Mouse (Mus musculus): ENCODE results near the gene Nsmce4a. TPM values are rescaled to one million over a fixed set of nuclear protein-coding genes. Genes with fewer than 3 reads are reported as not detected.
A peak's percentile ranks its signal among the peaks of the same experiment; 100 is the strongest.

The Nsmce4a gene
- total RNA-seq, 1 experiment, result 90.9 TPM

GRCm38 (mm10) chr7:130520812-130521422 lies 52.0 kb downstream of the Nsmce4a start:
- in situ Hi-C loops (cut with MboI; ENCODE audit: low sequenced_read_pairs in 2 of 2, unreplicated experiment in 2 of 2), result no loop called here

GRCm38 (mm10) chr7:130520049-130520425 lies 52.9 kb downstream of the Nsmce4a start, which contains the start of gene Ate1:
Gene Ate1 (minus strand): TSS chr7:130520369.
- Histone ChIP-seq H3K4me1 (ENCODE audit: control insufficient read depth in 2 of 2, insufficient read depth in 2 of 2, low read length in 2 of 2, poor library complexity in 1 of 2) (no peaks in the 10 kb centered on the region; a peak in 2 of 4 replicates), H3K36me3 (ENCODE audit: control insufficient read depth, insufficient read depth, low read length, poor library complexity, severe bottlenecking) (no peaks in the 10 kb centered on the region), H3K9ac (ENCODE audit: insufficient read depth, low read depth, low read length, poor library complexity, severe bottlenecking) (peak within 1 kb of the TSS; percentile 84), H3K9me3 (ENCODE audit: control insufficient read depth, insufficient read depth, low read depth, low read length) (no peaks in the 10 kb centered on the region), H3K4me3 (ENCODE audit: insufficient read depth in 1 of 2, low read depth in 1 of 2, low read length in 2 of 2, poor library complexity in 1 of 2, severe bottlenecking in 1 of 2) (peak within 1 kb of the TSS; percentile 84 to 100), H3K27ac (ENCODE audit: insufficient read depth, low read depth, low read length, poor library complexity, severe bottlenecking) (peak within 1 kb of the TSS; percentile 59)
- TF ChIP-seq ZNF384 (IDR thresholded peaks at IDR 0.05; ENCODE audit: low read depth, low read length) (no peak), HCFC1 (IDR thresholded peaks at IDR 0.05; ENCODE audit: borderline replicate concordance, insufficient read depth, low read length) (no peak), ZC3H11A (IDR thresholded peaks at IDR 0.05; ENCODE audit: borderline replicate concordance, low read depth, low read length) (no peak), MAFK (IDR thresholded peaks at IDR 0.05; ENCODE audit: insufficient read depth, low read depth, low read length) (no peak), CHD2 (IDR thresholded peaks at IDR 0.05; ENCODE audit: low read depth, low read length) (no peak)
- DNase-seq (ENCODE audit: low read depth, low spot score), result no peak
- in situ Hi-C loops (cut with MboI; ENCODE audit: low sequenced_read_pairs in 2 of 2, unreplicated experiment in 2 of 2), result no loop called here

More at GRCm38 (mm10) chr7:130520812-130521422, 52.0 kb downstream of the Nsmce4a start:
- no peak for DNase-seq (ENCODE audit: low read depth, low spot score)
- no peak overlapping the region for H3K27ac ChIP-seq (ENCODE audit: insufficient read depth, low read depth, low read length, poor library complexity, severe bottlenecking)
- H3K36me3 ChIP-seq (ENCODE audit: control insufficient read depth, insufficient read depth, low read length, poor library complexity, severe bottlenecking), result no peaks in the 10 kb centered on the region
- no peaks in the 10 kb centered on the region for H3K9me3 ChIP-seq (ENCODE audit: control insufficient read depth, insufficient read depth, low read depth, low read length)
- no peak overlapping the region for H3K9ac ChIP-seq (ENCODE audit: insufficient read depth, low read depth, low read length, poor library complexity, severe bottlenecking)
- H3K4me3 ChIP-seq (ENCODE audit: insufficient read depth in 1 of 2, low read depth in 1 of 2, low read length in 2 of 2, poor library complexity in 1 of 2, severe bottlenecking in 1 of 2), result no peak overlapping the region
- TF ChIP-seq ZC3H11A (IDR thresholded peaks at IDR 0.05; ENCODE audit: borderline replicate concordance, low read depth, low read length) (no peak), MAFK (IDR thresholded peaks at IDR 0.05; ENCODE audit: insufficient read depth, low read depth, low read length) (no peak), CHD2 (IDR thresholded peaks at IDR 0.05; ENCODE audit: low read depth, low read length) (no peak), ZNF384 (IDR thresholded peaks at IDR 0.05; ENCODE audit: low read depth, low read length) (no peak), HCFC1 (IDR thresholded peaks at IDR 0.05; ENCODE audit: borderline replicate concordance, insufficient read depth, low read length) (no peak)
- no peaks in the 10 kb centered on the region; a peak in 2 of 4 replicates for H3K4me1 ChIP-seq (ENCODE audit: control insufficient read depth in 2 of 2, insufficient read depth in 2 of 2, low read length in 2 of 2, poor library complexity in 1 of 2)

GRCm38 (mm10) chr7:130519096-130520048 lies 53.5 kb downstream of the Nsmce4a start:
- Histone ChIP-seq H3K27ac (ENCODE audit: insufficient read depth, low read depth, low read length, poor library complexity, severe bottlenecking) (peak overlapping the region; percentile 59), H3K4me3 (ENCODE audit: insufficient read depth in 1 of 2, low read depth in 1 of 2, low read length in 2 of 2, poor library complexity in 1 of 2, severe bottlenecking in 1 of 2) (peak overlapping the region; percentile 84 to 100), H3K36me3 (ENCODE audit: control insufficient read depth, insufficient read depth, low read length, poor library complexity, severe bottlenecking) (no peaks in the 10 kb centered on the region), H3K9me3 (ENCODE audit: control insufficient read depth, insufficient read depth, low read depth, low read length) (no peaks in the 10 kb centered on the region), H3K9ac (ENCODE audit: insufficient read depth, low read depth, low read length, poor library complexity, severe bottlenecking) (peak overlapping the region; percentile 84), H3K4me1 (ENCODE audit: control insufficient read depth in 2 of 2, insufficient read depth in 2 of 2, low read length in 2 of 2, poor library complexity in 1 of 2) (no peaks in the 10 kb centered on the region; a peak in 2 of 4 replicates)
- DNase-seq (ENCODE audit: low read depth, low spot score), result peak; percentile 95
- TF ChIP-seq ZNF384 (IDR thresholded peaks at IDR 0.05; ENCODE audit: low read depth, low read length) (no peak), HCFC1 (IDR thresholded peaks at IDR 0.05; ENCODE audit: borderline replicate concordance, insufficient read depth, low read length) (peak; percentile 92), MAFK (IDR thresholded peaks at IDR 0.05; ENCODE audit: insufficient read depth, low read depth, low read length) (0 out of 2 replicates have a peak, but pooled peaks have one; percentile 1), ZC3H11A (IDR thresholded peaks at IDR 0.05; ENCODE audit: borderline replicate concordance, low read depth, low read length) (no peak), CHD2 (IDR thresholded peaks at IDR 0.05; ENCODE audit: low read depth, low read length) (peak; percentile 84)
- in situ Hi-C loops (cut with MboI; ENCODE audit: low sequenced_read_pairs in 2 of 2, unreplicated experiment in 2 of 2), result no loop called here

- Histone ChIP-seq H3K4me1 (ENCODE audit: control insufficient read depth in 2 of 2, insufficient read depth in 2 of 2, low read length in 2 of 2, poor library complexity in 1 of 2) (no peaks in the 10 kb centered on the region; a peak in 2 of 4 replicates), H3K36me3 (ENCODE audit: control insufficient read depth, insufficient read depth, low read length, poor library complexity, severe bottlenecking) (no peaks in the 10 kb centered on the region), H3K9me3 (ENCODE audit: control insufficient read depth, insufficient read depth, low read depth, low read length) (no peaks in the 10 kb centered on the region), H3K9ac (ENCODE audit: insufficient read depth, low read depth, low read length, poor library complexity, severe bottlenecking) (peak overlapping the region; percentile 84), H3K27ac (ENCODE audit: insufficient read depth, low read depth, low read length, poor library complexity, severe bottlenecking) (no peak overlapping the region), H3K4me3 (ENCODE audit: insufficient read depth in 1 of 2, low read depth in 1 of 2, low read length in 2 of 2, poor library complexity in 1 of 2, severe bottlenecking in 1 of 2) (peak overlapping the region; percentile 84 to 100)
- DNase-seq (ENCODE audit: low read depth, low spot score), result no peak
- TF ChIP-seq CHD2 (IDR thresholded peaks at IDR 0.05; ENCODE audit: low read depth, low read length) (no peak), ZNF384 (IDR thresholded peaks at IDR 0.05; ENCODE audit: low read depth, low read length) (no peak), MAFK (IDR thresholded peaks at IDR 0.05; ENCODE audit: insufficient read depth, low read depth, low read length) (no peak), HCFC1 (IDR thresholded peaks at IDR 0.05; ENCODE audit: borderline replicate concordance, insufficient read depth, low read length) (no peak), ZC3H11A (IDR thresholded peaks at IDR 0.05; ENCODE audit: borderline replicate concordance, low read depth, low read length) (no peak)
- in situ Hi-C loops (cut with MboI; ENCODE audit: low sequenced_read_pairs in 2 of 2, unreplicated experiment in 2 of 2), result no loop called here
Measured at GRCm38 (mm10) chr7:130518213-130519095, 54.5 kb downstream of the Nsmce4a start.
